Mouse (Mus musculus): Measurements from ENCODE around the gene Gphn. TPM values are rescaled to one million over a fixed set of nuclear protein-coding genes. Genes with fewer than 3 reads are reported as not detected.

Gene Gphn
- total RNA-seq (2021) = 10 to 100 TPM; 23.8 to 24.0 TPM

GRCm38 (mm10) chr12:78225707-78226518 is at the start of gene Gphn:
TSS of gene Gphn (plus strand) at chr12:78226379.
- DNase-seq = peak; percentile 84 to 92
- intact Hi-C loops (cut with DNase I) = loop anchor here (2.0 to 5.0 kb wide), 4 partner anchors 25 to 989 kb away; partner anchors contain the start of genes Atp6v1d, Eif2s1, Fut8 and Mpp5

GRCm38 (mm10) chr12:78181452-78181851 is 44.7 kb upstream of the Gphn start:
- intact Hi-C loops (cut with DNase I) = no loop called here
- no peak for DNase-seq

GRCm38 (mm10) chr12:78193942-78194341 is 32.2 kb upstream of the Gphn start, which contains the start of gene Gm6657:
TSS of gene Gm6657 (plus strand) at chr12:78194242.
- no peak for DNase-seq
- intact Hi-C loops (cut with DNase I) = no loop called here

- intact Hi-C loops (cut with DNase I) = no loop called here
Measured at GRCm38 (mm10) chr12:78195368-78195767, 30.8 kb upstream of the Gphn start.

GRCm38 (mm10) chr12:78203646-78204045 is 22.5 kb upstream of the Gphn start:
- DNase-seq = no peak
- intact Hi-C loops (cut with DNase I) = loop anchor here (10.0 kb wide), 2 partner anchors 331 to 611 kb away; no protein-coding TSS in a partner anchor

More at GRCm38 (mm10) chr12:78195368-78195767, 30.8 kb upstream of the Gphn start:
- DNase-seq = no peak

- intact Hi-C loops (cut with DNase I) = loop anchor here (5.0 to 10.0 kb wide), 3 partner anchors 126 to 609 kb away; no protein-coding TSS in a partner anchor
- DNase-seq = peak; percentile 57 to 61
Measured at GRCm38 (mm10) chr12:78205915-78206570, 20.1 kb upstream of the Gphn start.

- intact Hi-C loops (cut with DNase I) = loop anchor here (5.0 to 10.0 kb wide), 3 partner anchors 126 to 608 kb away; no protein-coding TSS in a partner anchor
- DNase-seq = no peak
Measured at GRCm38 (mm10) chr12:78206571-78206960, 19.6 kb upstream of the Gphn start.

GRCm38 (mm10) chr12:78209856-78210255 is 16.3 kb upstream of the Gphn start:
- intact Hi-C loops (cut with DNase I) = loop anchor here (5.0 to 10.0 kb wide), 5 partner anchors 122 to 885 kb away; no protein-coding TSS in a partner anchor
- DNase-seq = no peak

GRCm38 (mm10) chr12:78215490-78215889 is 10.7 kb upstream of the Gphn start:
- intact Hi-C loops (cut with DNase I) = loop anchor here (10.0 kb wide), 2 partner anchors 449 to 879 kb away; no protein-coding TSS in a partner anchor
- no peak for DNase-seq

- intact Hi-C loops (cut with DNase I) = loop anchor here (10.0 kb wide), 2 partner anchors 445 to 875 kb away; no protein-coding TSS in a partner anchor
- DNase-seq = no peak
Measured at GRCm38 (mm10) chr12:78219191-78219825, 6.9 kb upstream of the Gphn start.

GRCm38 (mm10) chr12:78226519-78226875 is 318 bp downstream of the Gphn start:
- intact Hi-C loops (cut with DNase I) = loop anchor here (2.0 to 5.0 kb wide), 4 partner anchors 24 to 989 kb away; partner anchors contain the start of genes Atp6v1d, Eif2s1, Fut8 and Mpp5
- peak in 1 of 2 experiments; percentile 82 for DNase-seq

- peak; percentile 50 to 68 for DNase-seq
- intact Hi-C loops (cut with DNase I) = loop anchor here (2.0 to 5.0 kb wide), 4 partner anchors 24 to 990 kb away; partner anchors contain the start of genes Atp6v1d, Eif2s1, Fut8 and Mpp5
Measured at GRCm38 (mm10) chr12:78227021-78227932, 1.1 kb downstream of the Gphn start.

GRCm38 (mm10) chr12:78228139-78228538 is 2.0 kb downstream of the Gphn start:
- intact Hi-C loops (cut with DNase I) = loop anchor here (5.0 kb wide), 3 partner anchors 519 to 991 kb away; partner anchors contain the start of genes Atp6v1d, Eif2s1, Fut8 and Mpp5
- DNase-seq = no peak

GRCm38 (mm10) chr12:78232560-78232959 is 6.4 kb downstream of the Gphn start:
- DNase-seq = no peak
- intact Hi-C loops (cut with DNase I) = no loop called here

- intact Hi-C loops (cut with DNase I) = no loop called here
- no peak for DNase-seq
Measured at GRCm38 (mm10) chr12:78248366-78248765, 22.2 kb downstream of the Gphn start.

- intact Hi-C loops (cut with DNase I) = no loop called here
- no peak for DNase-seq
Measured at GRCm38 (mm10) chr12:78249151-78249550, 23.0 kb downstream of the Gphn start.

GRCm38 (mm10) chr12:78277386-78277785 is 51.2 kb downstream of the Gphn start:
- intact Hi-C loops (cut with DNase I) = no loop called here
- DNase-seq = no peak

- DNase-seq = no peak
- intact Hi-C loops (cut with DNase I) = no loop called here
Measured at GRCm38 (mm10) chr12:78290384-78290783, 64.2 kb downstream of the Gphn start.

GRCm38 (mm10) chr12:78298824-78299398 is 72.7 kb downstream of the Gphn start:
- intact Hi-C loops (cut with DNase I) = no loop called here
- no peak for DNase-seq

Data from heart, postnatal 36 days (tissue).